ENCODE assay signal across 9 mouse cellular contexts in the genomic region with DNA sequence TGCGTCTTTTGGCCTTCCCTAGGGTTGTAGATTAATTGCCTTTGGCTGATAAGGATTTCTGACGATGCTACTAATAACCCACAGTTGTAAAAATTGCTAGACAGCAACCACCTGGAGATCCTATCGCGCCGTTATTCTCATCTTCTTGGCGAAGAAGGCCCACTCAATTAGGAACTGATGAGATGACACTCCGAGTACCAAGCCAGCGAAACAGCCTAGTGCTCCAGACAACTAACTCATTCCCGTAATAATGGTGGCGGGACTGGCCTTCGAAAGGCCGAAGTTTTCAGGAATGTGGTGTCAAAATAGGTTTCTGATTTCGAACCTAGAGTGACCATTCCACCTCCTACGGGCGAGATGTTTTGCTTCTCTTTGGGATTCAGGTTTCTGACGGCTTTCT. TPM values are rescaled to one million over a fixed set of nuclear protein-coding genes. Genes with fewer than 3 reads are reported as not detected.
DNase-seq lines count a peak whose midpoint lies in the region; ATAC-seq and TF ChIP-seq lines count a peak whose summit lies in the region.
"Had no signal": no experiment of that assay in that cellular context is flagged by ENCODE, and none has a peak within 500 bp of the region (broad histone marks: within the 10 kb centered on the region; RNA-seq: fewer than 3 reads in every experiment).

No protein-coding gene starts in this region.

- no peaks in the 10 kb centered on the region for H3K9me3 ChIP-seq in embryonic facial prominence, embryonic 10.5 days
- no peaks in the 10 kb centered on the region for H3K9me3 ChIP-seq in intestine, embryonic 15.5 days
- H3K9me3 ChIP-seq in neural tube, embryonic 12.5 days = no peaks in the 10 kb centered on the region

- peak overlapping the region; percentile 90 for H3K4me2 ChIP-seq in intestine, embryonic 15.5 days (replicated peaks)
- H3K4me2 ChIP-seq in neural tube, embryonic 12.5 days (replicated peaks) = peak overlapping the region; percentile 70

- intact Hi-C loops in left cerebral cortex, postnatal 25 days (cut with DNase I) = loop anchor here (5.0 kb wide), 3 partner anchors 144 to 209 kb away; no protein-coding TSS in a partner anchor

- peak overlapping the region; percentile 98 for H3K4me3 ChIP-seq in kidney, adult 2 months (ENCODE audit: insufficient read depth, low read depth, low read length)
- peak overlapping the region; percentile 93 for H3K4me3 ChIP-seq in embryonic facial prominence, embryonic 10.5 days
- H3K4me3 ChIP-seq in intestine, embryonic 15.5 days (replicated peaks) = peak overlapping the region; percentile 94
- peak overlapping the region; percentile 96 for H3K4me3 ChIP-seq in neural tube, embryonic 12.5 days

- DNase-seq in kidney, adult 2 months = no peak
- DNase-seq in kidney, adult 8-10 months = no peak
- DNase-seq in embryonic facial prominence, embryonic 10.5 days (ENCODE audit: low spot score) = peak; percentile 37
- DNase-seq in thymus, postnatal 4 days = no peak
- DNase-seq in left cerebral cortex, postnatal 25 days (ENCODE audit: low spot score in 2 of 2) = no peak
- no peak for DNase-seq in testis, postnatal 10 days (ENCODE audit: low spot score)

- WGBS in kidney, adult 2 months = 26% methylated on average over 16 of the region's 16 CpGs
- 1% methylated on average over 16 of the region's 16 CpGs for WGBS in embryonic facial prominence, embryonic 10.5 days
- WGBS in intestine, embryonic 15.5 days = 8% methylated on average over 16 of the region's 16 CpGs
- WGBS in neural tube, embryonic 12.5 days = 0% methylated on average over 16 of the region's 16 CpGs

- no peak for TF ChIP-seq POLR2A in kidney, adult 2 months (IDR thresholded peaks at IDR 0.05; ENCODE audit: low read depth, low read length)

- peaks cover 16% of the 10 kb centered on the region for H3K4me1 ChIP-seq in kidney, adult 2 months (ENCODE audit: control insufficient read depth, insufficient read depth, low read length)
- H3K4me1 ChIP-seq in embryonic facial prominence, embryonic 10.5 days = peaks cover 53% of the 10 kb centered on the region
- H3K4me1 ChIP-seq in intestine, embryonic 15.5 days (replicated peaks) = peaks cover 13% of the 10 kb centered on the region; the same call in 1 of the 2 replicates
- peaks cover 36% of the 10 kb centered on the region for H3K4me1 ChIP-seq in neural tube, embryonic 12.5 days

- H3K27ac ChIP-seq in kidney, adult 2 months (ENCODE audit: insufficient read depth, low read depth, low read length) = peak overlapping the region; percentile 8; the same call in 1 of the 2 replicates
- H3K27ac ChIP-seq in embryonic facial prominence, embryonic 10.5 days (replicated peaks) = peak overlapping the region; percentile 97
- no peak overlapping the region for H3K27ac ChIP-seq in intestine, embryonic 15.5 days
- no peak overlapping the region for H3K27ac ChIP-seq in neural tube, embryonic 12.5 days

- H3K27me3 ChIP-seq in kidney, adult 2 months (replicated peaks; ENCODE audit: control insufficient read depth, insufficient read depth, low read length) = no peaks in the 10 kb centered on the region
- H3K27me3 ChIP-seq in embryonic facial prominence, embryonic 10.5 days (replicated peaks; ENCODE audit: low read depth, poor library complexity, severe bottlenecking) = 0 out of 2 replicates have a peak, but pooled peaks cover 7% of the 10 kb centered on the region
- no peaks in the 10 kb centered on the region for H3K27me3 ChIP-seq in intestine, embryonic 15.5 days (replicated peaks)
- no peaks in the 10 kb centered on the region for H3K27me3 ChIP-seq in neural tube, embryonic 12.5 days (replicated peaks)

- H3K9ac ChIP-seq in intestine, embryonic 15.5 days = peak overlapping the region; percentile 91
- H3K9ac ChIP-seq in neural tube, embryonic 12.5 days = peak overlapping the region; percentile 96

- TF ChIP-seq CTCF in kidney, adult 2 months (conservative IDR thresholded peaks at IDR 0.05; ENCODE audit: insufficient read depth, insufficient read length, low read depth, low read length) = no peak

- ATAC-seq in intestine, embryonic 15.5 days = no peak
- no peak for ATAC-seq in neural tube, embryonic 12.5 days (ENCODE audit: low FRiP score, low read depth)

- no peaks in the 10 kb centered on the region for H3K36me3 ChIP-seq in kidney, adult 2 months (ENCODE audit: control insufficient read depth, insufficient read depth, low read length)
- H3K36me3 ChIP-seq in embryonic facial prominence, embryonic 10.5 days (replicated peaks) = no peaks in the 10 kb centered on the region
- no peaks in the 10 kb centered on the region for H3K36me3 ChIP-seq in intestine, embryonic 15.5 days
- H3K36me3 ChIP-seq in neural tube, embryonic 12.5 days = no peaks in the 10 kb centered on the region
- H3K36me3 ChIP-seq: G1E had no signal

RNA-seq across cellular contexts. Expression of gene Cachd1, which starts 1.6 kb away (rescaled TPM):
- polyA plus RNA-seq in kidney, adult 2 months (2012; rRNA removed) = 61.0 and 69.3 TPM in 2 replicates
- 20.6 and 24.5 TPM in 2 replicates for polyA plus RNA-seq in embryonic facial prominence, embryonic 10.5 days (2016; fragmentation: Nextera tagmentation; extraction: Ambion mirVana)
- 13.4 and 16.7 TPM in 2 replicates for polyA plus RNA-seq in intestine, embryonic 15.5 days (2015; fragmentation: Nextera tagmentation; extraction: Ambion mirVana)
- polyA plus RNA-seq in neural tube, embryonic 12.5 days (2016; fragmentation: Nextera tagmentation; extraction: Ambion mirVana) = 26.0 and 30.2 TPM in 2 replicates
- total RNA-seq in left cerebral cortex, postnatal 25 days (2021) = 10 to 100 TPM; 14.1 to 16.0 TPM

Comparison
In these comparisons a context has a peak if more than half of its experiments do, and no peak if none do; other contexts are left out.
1. H3K27ac ChIP-seq: peak in kidney, adult 2 months (single experiment) and embryonic facial prominence, embryonic 10.5 days (single experiment); none in intestine, embryonic 15.5 days (single experiment) and neural tube, embryonic 12.5 days (single experiment).
2. Peak in every context shown above with its lines, with median percentiles within 50 percentile points of each other: H3K4me3 ChIP-seq.